Mouse (Mus musculus): ENCODE measurements around the gene Tnnt3. TPM values are rescaled to one million over a fixed set of nuclear protein-coding genes. Genes with fewer than 3 reads are reported as not detected.
A peak's percentile ranks its signal among the peaks of the same experiment; 100 is the strongest.

The Tnnt3 gene
- total and polyA plus RNA-seq, 3 experiments: 1.1 to 1.8 (median 1.3) TPM

- intact Hi-C loops (cut with DNase I): no loop called here
- no peak for DNase-seq
- Histone ChIP-seq H3K27ac (no peak overlapping the region), H3K79me2 (replicated peaks; ENCODE audit: control insufficient read depth, insufficient read depth, low read length) (no peaks in the 10 kb centered on the region), H3K4me3 (no peak overlapping the region), H3K36me3 (ENCODE audit: control insufficient read depth, insufficient read depth, low read length) (no peaks in the 10 kb centered on the region), H3K4me1 (ENCODE audit: control insufficient read depth, insufficient read depth, low read length) (no peaks in the 10 kb centered on the region), H3K9ac (ENCODE audit: low read depth, low read length) (no peak overlapping the region), H3K27me3 (ENCODE audit: control insufficient read depth, insufficient read depth, low read length) (no peaks in the 10 kb centered on the region)
- no peak for TF ChIP-seq CTCF (IDR thresholded peaks at IDR 0.05)
- no peak for TF ChIP-seq POLR2A (IDR thresholded peaks at IDR 0.05; ENCODE audit: insufficient read depth, low read depth, low read length)
- no peak for TF ChIP-seq EP300 (IDR thresholded peaks at IDR 0.05; ENCODE audit: insufficient read depth, low read depth, low read length)
- 58% methylated on average over 12 of the region's 12 CpGs for WGBS
These were observed 11.6 kb downstream of the Tnnt3 start for GRCm38 (mm10) chr7:142510021-142510777.

GRCm38 (mm10) chr7:142514048-142514447 lies 15.4 kb downstream of the Tnnt3 start:
- H3K9ac ChIP-seq (ENCODE audit: low read depth, low read length): no peak overlapping the region
- H3K36me3 ChIP-seq (ENCODE audit: control insufficient read depth, insufficient read depth, low read length): no peaks in the 10 kb centered on the region
- no peaks in the 10 kb centered on the region for H3K79me2 ChIP-seq (replicated peaks; ENCODE audit: control insufficient read depth, insufficient read depth, low read length)
- intact Hi-C loops (cut with DNase I): no loop called here
- no peaks in the 10 kb centered on the region for H3K27me3 ChIP-seq (ENCODE audit: control insufficient read depth, insufficient read depth, low read length)
- H3K4me1 ChIP-seq (ENCODE audit: control insufficient read depth, insufficient read depth, low read length): no peaks in the 10 kb centered on the region
- 71% methylated on average over 4 of the region's 4 CpGs for WGBS
- H3K27ac ChIP-seq: no peak overlapping the region
- no peak for DNase-seq
- no peak overlapping the region for H3K4me3 ChIP-seq
- no peak for TF ChIP-seq CTCF (IDR thresholded peaks at IDR 0.05)
- no peak for TF ChIP-seq EP300 (IDR thresholded peaks at IDR 0.05; ENCODE audit: insufficient read depth, low read depth, low read length)
- TF ChIP-seq POLR2A (IDR thresholded peaks at IDR 0.05; ENCODE audit: insufficient read depth, low read depth, low read length): no peak

DNA sequence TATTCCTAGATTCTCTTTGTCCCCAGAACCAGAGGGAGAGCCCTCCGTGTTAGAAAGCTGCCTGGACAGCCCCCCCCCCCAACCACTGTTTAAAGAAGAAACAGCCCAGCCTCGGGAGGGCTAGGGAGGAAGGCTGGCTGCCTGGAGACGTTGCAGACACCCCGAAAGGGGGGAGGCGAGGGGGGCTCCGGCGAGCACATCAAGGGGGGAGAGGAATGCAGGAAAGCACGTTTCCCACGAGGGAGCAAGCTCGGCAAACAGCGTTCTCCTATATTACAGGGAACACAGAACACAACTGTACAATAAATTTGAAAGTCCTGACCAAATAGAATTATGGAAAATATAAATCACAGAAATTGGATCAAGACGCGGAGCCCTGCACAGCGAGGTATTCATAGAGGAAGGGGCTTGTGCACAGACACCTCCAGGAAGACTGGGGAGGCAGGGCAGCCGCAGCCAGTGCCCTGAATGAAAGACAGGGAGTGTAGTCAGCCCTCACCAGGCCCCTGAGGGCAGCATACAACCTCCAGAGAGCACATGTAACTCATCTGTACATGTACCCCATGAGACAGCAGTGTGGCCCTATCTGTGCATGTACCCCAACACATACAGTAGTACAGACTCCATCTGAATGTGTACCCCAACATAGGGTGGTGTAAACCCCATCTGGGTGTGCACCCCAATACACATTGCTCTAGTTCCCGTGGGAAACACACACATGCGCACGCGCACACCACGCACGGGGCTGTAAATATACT lies 17.8 kb downstream of the Tnnt3 start:
- TF ChIP-seq CTCF (IDR thresholded peaks at IDR 0.05) (no peak), EP300 (IDR thresholded peaks at IDR 0.05; ENCODE audit: insufficient read depth, low read depth, low read length) (no peak), POLR2A (IDR thresholded peaks at IDR 0.05; ENCODE audit: insufficient read depth, low read depth, low read length) (no peak)
- Histone ChIP-seq H3K27ac (no peak overlapping the region), H3K4me3 (no peak overlapping the region), H3K4me1 (ENCODE audit: control insufficient read depth, insufficient read depth, low read length) (no peaks in the 10 kb centered on the region), H3K9ac (ENCODE audit: low read depth, low read length) (no peak overlapping the region), H3K27me3 (ENCODE audit: control insufficient read depth, insufficient read depth, low read length) (no peaks in the 10 kb centered on the region), H3K36me3 (ENCODE audit: control insufficient read depth, insufficient read depth, low read length) (no peaks in the 10 kb centered on the region), H3K79me2 (replicated peaks; ENCODE audit: control insufficient read depth, insufficient read depth, low read length) (no peaks in the 10 kb centered on the region)
- 46% methylated on average over 21 of the region's 21 CpGs for WGBS
- DNase-seq: no peak
- intact Hi-C loops (cut with DNase I): no loop called here

- Histone ChIP-seq H3K36me3 (ENCODE audit: control insufficient read depth, insufficient read depth, low read length) (no peaks in the 10 kb centered on the region), H3K27ac (no peak overlapping the region), H3K79me2 (replicated peaks; ENCODE audit: control insufficient read depth, insufficient read depth, low read length) (no peaks in the 10 kb centered on the region), H3K4me1 (ENCODE audit: control insufficient read depth, insufficient read depth, low read length) (no peaks in the 10 kb centered on the region), H3K4me3 (no peak overlapping the region), H3K27me3 (ENCODE audit: control insufficient read depth, insufficient read depth, low read length) (no peaks in the 10 kb centered on the region), H3K9ac (ENCODE audit: low read depth, low read length) (no peak overlapping the region)
- DNase-seq: no peak
- no peak for TF ChIP-seq POLR2A (IDR thresholded peaks at IDR 0.05; ENCODE audit: insufficient read depth, low read depth, low read length)
- TF ChIP-seq CTCF (IDR thresholded peaks at IDR 0.05): no peak
- no peak for TF ChIP-seq EP300 (IDR thresholded peaks at IDR 0.05; ENCODE audit: insufficient read depth, low read depth, low read length)
- intact Hi-C loops (cut with DNase I): no loop called here
- WGBS: 47% methylated on average over 3 of the region's 3 CpGs
These were observed 18.9 kb downstream of the Tnnt3 start for GRCm38 (mm10) chr7:142517531-142517930.

- no peak for DNase-seq
- Histone ChIP-seq H3K4me1 (ENCODE audit: control insufficient read depth, insufficient read depth, low read length) (peaks cover 3% of the 10 kb centered on the region), H3K27me3 (ENCODE audit: control insufficient read depth, insufficient read depth, low read length) (no peaks in the 10 kb centered on the region), H3K36me3 (ENCODE audit: control insufficient read depth, insufficient read depth, low read length) (no peaks in the 10 kb centered on the region), H3K79me2 (replicated peaks; ENCODE audit: control insufficient read depth, insufficient read depth, low read length) (no peaks in the 10 kb centered on the region), H3K4me3 (no peak overlapping the region), H3K9ac (ENCODE audit: low read depth, low read length) (no peak overlapping the region), H3K27ac (no peak overlapping the region)
- 91% methylated on average over 4 of the region's 4 CpGs for WGBS
- TF ChIP-seq EP300 (IDR thresholded peaks at IDR 0.05; ENCODE audit: insufficient read depth, low read depth, low read length): no peak
- TF ChIP-seq POLR2A (IDR thresholded peaks at IDR 0.05; ENCODE audit: insufficient read depth, low read depth, low read length): no peak
- no peak for TF ChIP-seq CTCF (IDR thresholded peaks at IDR 0.05)
- intact Hi-C loops (cut with DNase I): no loop called here
These were observed 21.7 kb downstream of the Tnnt3 start for GRCm38 (mm10) chr7:142520331-142520730.

DNA sequence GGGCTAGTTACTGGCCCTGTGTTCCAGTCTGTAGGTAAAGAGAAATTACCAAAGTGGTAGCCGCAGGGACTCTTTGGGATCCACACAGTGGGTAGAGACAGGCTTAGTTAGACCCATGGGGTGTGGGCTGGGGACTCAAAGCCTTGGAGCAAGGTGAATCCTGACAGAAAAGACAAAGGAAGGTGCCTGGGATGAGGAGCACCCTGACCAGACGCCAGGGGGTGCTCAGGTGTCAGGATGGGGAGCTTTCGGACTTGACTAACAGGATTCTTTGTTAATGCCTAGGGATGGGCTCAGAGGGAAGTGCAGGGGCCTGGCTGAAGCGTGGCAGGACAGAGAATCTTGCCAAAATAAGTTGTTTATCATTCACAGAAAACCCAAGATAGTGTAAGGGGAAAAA lies 23.7 kb downstream of the Tnnt3 start:
- peak; percentile 34 to 69 for DNase-seq
- Histone ChIP-seq H3K36me3 (ENCODE audit: control insufficient read depth, insufficient read depth, low read length) (no peaks in the 10 kb centered on the region), H3K9ac (ENCODE audit: low read depth, low read length) (no peak overlapping the region), H3K4me3 (no peak overlapping the region), H3K79me2 (replicated peaks; ENCODE audit: control insufficient read depth, insufficient read depth, low read length) (no peaks in the 10 kb centered on the region), H3K27ac (no peak overlapping the region), H3K27me3 (ENCODE audit: control insufficient read depth, insufficient read depth, low read length) (no peaks in the 10 kb centered on the region), H3K4me1 (ENCODE audit: control insufficient read depth, insufficient read depth, low read length) (peaks cover 5% of the 10 kb centered on the region)
- TF ChIP-seq POLR2A (IDR thresholded peaks at IDR 0.05; ENCODE audit: insufficient read depth, low read depth, low read length) (no peak), CTCF (IDR thresholded peaks at IDR 0.05) (peak; percentile 83)
- 42% methylated on average over 4 of the region's 4 CpGs for WGBS
- intact Hi-C loops (cut with DNase I): loop anchor here (1.0 kb wide), 2 partner anchors 58 to 150 kb away; no protein-coding TSS in a partner anchor
